Mouse (Mus musculus): ENCODE measurements around the gene Grb2. TPM values are rescaled to one million over a fixed set of nuclear protein-coding genes. Genes with fewer than 3 reads are reported as not detected.

Gene Grb2
- polyA plus RNA-seq, 1 experiment from 2014 or later = 79.6 TPM

DNA sequence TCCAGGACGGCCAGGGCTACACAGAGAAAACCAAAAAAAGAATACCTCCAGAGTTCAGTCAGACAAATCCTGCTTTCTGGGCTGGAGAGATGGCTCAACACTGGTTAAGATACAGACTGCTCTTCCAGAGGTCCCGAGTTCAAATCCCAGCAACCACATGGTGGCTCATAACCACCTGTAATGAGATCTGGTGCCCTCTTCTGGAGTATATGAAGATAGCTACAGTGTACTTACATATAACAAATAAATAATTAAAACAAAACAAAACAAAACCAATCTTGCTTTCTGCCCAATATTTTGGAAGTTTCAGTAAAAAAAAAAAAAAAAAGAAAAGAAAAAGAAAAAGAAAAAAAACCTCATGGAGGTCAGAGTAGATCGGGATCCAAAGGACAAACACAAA lies 113.2 kb downstream of the Grb2 start:
- Histone ChIP-seq H3K27me3 (ENCODE audit: poor library complexity, severe bottlenecking) (no peaks in the 10 kb centered on the region), H3K27ac (no peak overlapping the region), H3K9me3 (no peaks in the 10 kb centered on the region), H3K36me3 (replicated peaks) (peaks cover 97% of the 10 kb centered on the region), H3K4me3 (no peak overlapping the region), H3K4me1 (no peaks in the 10 kb centered on the region)
- no peak for DNase-seq (ENCODE audit: extremely low spot score, low spot score)
- 94% methylated on average over 3 of the region's 3 CpGs for WGBS

Other genes with a start within 250 kb of the Grb2 start
- gene Slc16a5, start 246.1 kb downstream of the Grb2 start, polyA plus RNA-seq (2016; fragmentation: Nextera tagmentation; extraction: Ambion mirVana) = 0.19 and 0.20 TPM in 2 replicates
- 8.1 and 8.2 TPM in 2 replicates for gene Armc7, start 232.9 kb downstream of the Grb2 start, polyA plus RNA-seq (2016; fragmentation: Nextera tagmentation; extraction: Ambion mirVana)
- gene Nt5c, start 216.7 kb downstream of the Grb2 start, polyA plus RNA-seq (2016; fragmentation: Nextera tagmentation; extraction: Ambion mirVana) = 93.2 and 94.5 TPM in 2 replicates
- 719 and 771 TPM in 2 replicates for gene Jpt1, start 194.2 kb downstream of the Grb2 start, polyA plus RNA-seq (2016; fragmentation: Nextera tagmentation; extraction: Ambion mirVana)
- gene Sumo2, start 172.3 kb downstream of the Grb2 start, polyA plus RNA-seq (2016; fragmentation: Nextera tagmentation; extraction: Ambion mirVana) = 1,497 and 1,498 TPM in 2 replicates
- gene Nup85, start 144.2 kb downstream of the Grb2 start, polyA plus RNA-seq (2016; fragmentation: Nextera tagmentation; extraction: Ambion mirVana) = 281 and 299 TPM in 2 replicates
- 106 TPM in 2 replicates for gene Mrps7, start 104.7 kb downstream of the Grb2 start, polyA plus RNA-seq (2016; fragmentation: Nextera tagmentation; extraction: Ambion mirVana)
- gene Gga3, start 104.5 kb downstream of the Grb2 start, polyA plus RNA-seq (2016; fragmentation: Nextera tagmentation; extraction: Ambion mirVana) = 29.6 and 35.0 TPM in 2 replicates
- 20.3 and 23.8 TPM in 2 replicates for gene Mif4gd, start 95.6 kb downstream of the Grb2 start, polyA plus RNA-seq (2016; fragmentation: Nextera tagmentation; extraction: Ambion mirVana)
- 25.6 and 26.2 TPM in 2 replicates for gene Slc25a19, start 80.3 kb downstream of the Grb2 start, polyA plus RNA-seq (2016; fragmentation: Nextera tagmentation; extraction: Ambion mirVana)
- 36.8 and 38.1 TPM in 2 replicates for gene Tmem94, start 56.8 kb upstream of the Grb2 start, polyA plus RNA-seq (2016; fragmentation: Nextera tagmentation; extraction: Ambion mirVana)
- 18.3 and 19.2 TPM in 2 replicates for gene Caskin2, start 105.0 kb upstream of the Grb2 start, polyA plus RNA-seq (2016; fragmentation: Nextera tagmentation; extraction: Ambion mirVana)
- 34.7 and 41.0 TPM in 2 replicates for gene Tsen54, start 106.1 kb upstream of the Grb2 start, polyA plus RNA-seq (2016; fragmentation: Nextera tagmentation; extraction: Ambion mirVana)
- gene Llgl2, start 115.5 kb upstream of the Grb2 start, polyA plus RNA-seq (2016; fragmentation: Nextera tagmentation; extraction: Ambion mirVana) = 7.5 and 7.6 TPM in 2 replicates
- 0.06 and 0.11 TPM in 2 replicates for gene Myo15b, start 149.8 kb upstream of the Grb2 start, polyA plus RNA-seq (2016; fragmentation: Nextera tagmentation; extraction: Ambion mirVana)
- 1.2 and 2.4 TPM in 2 replicates for gene Smim5, start 191.4 kb upstream of the Grb2 start, polyA plus RNA-seq (2016; fragmentation: Nextera tagmentation; extraction: Ambion mirVana)
- 0.83 and 1.7 TPM in 2 replicates for gene Smim6, start 203.4 kb upstream of the Grb2 start, polyA plus RNA-seq (2016; fragmentation: Nextera tagmentation; extraction: Ambion mirVana)
- 50.3 and 52.2 TPM in 2 replicates for gene Sap30bp, start 224.7 kb upstream of the Grb2 start, polyA plus RNA-seq (2016; fragmentation: Nextera tagmentation; extraction: Ambion mirVana)
- 35.0 and 36.6 TPM in 2 replicates for gene Recql5, start 224.9 kb upstream of the Grb2 start, polyA plus RNA-seq (2016; fragmentation: Nextera tagmentation; extraction: Ambion mirVana)